Mouse (Mus musculus): ENCODE results near the gene Aaas.

- TF ChIP-seq CTCF (IDR thresholded peaks at IDR 0.05; ENCODE audit: borderline replicate concordance, insufficient read depth, low read depth, low read length) (no peak), POLR2A (IDR thresholded peaks at IDR 0.05; ENCODE audit: borderline replicate concordance, insufficient read depth, low read length) (no peak)
Measured at GRCm38 (mm10) chr15:102315292-102315691, 35.3 kb downstream of the Aaas start.

All from cerebellum, adult 2 months (tissue).